Mouse (Mus musculus): ENCODE measurements at regions not wholly inside any gene's neighbourhood (a gene's known extent, or its start where the extent isn't known, plus 50 kb on each side); places are given as distances from the start of the nearest gene placed in this dataset.

DNA sequence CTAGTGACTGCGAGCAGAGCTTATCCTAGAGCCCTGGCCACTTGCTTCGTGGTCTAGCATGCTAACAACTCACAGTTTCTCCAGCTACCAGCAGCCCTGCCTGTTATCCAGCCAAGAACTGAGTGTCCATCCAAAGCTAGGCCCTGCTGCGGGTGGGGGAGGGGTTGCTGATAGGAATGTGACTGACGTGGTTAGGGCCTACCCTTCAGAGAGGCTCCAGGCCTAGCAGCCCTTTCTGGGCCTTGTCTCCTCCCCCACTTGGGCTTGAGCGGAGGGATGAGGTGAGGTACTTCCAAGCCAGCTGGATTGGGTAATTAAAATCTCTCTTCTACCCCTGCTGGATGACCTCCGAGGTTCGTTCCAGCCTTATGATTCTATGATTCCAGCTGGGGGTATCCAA, 79.2 kb downstream of the Efnb1 start:
- no peak for TF ChIP-seq CTCF (IDR thresholded peaks at IDR 0.05; ENCODE audit: low read depth)
- no peak for TF ChIP-seq EP300 (optimal IDR thresholded peaks at IDR 0.05)
